Mouse (Mus musculus): ENCODE measurements around the gene Galnt18. TPM values are rescaled to one million over a fixed set of nuclear protein-coding genes. Genes with fewer than 3 reads are reported as not detected.

The Galnt18 gene
- total and polyA plus RNA-seq, 3 experiments: 11.6 to 22.3 (median 18.3) TPM

GRCm38 (mm10) chr7:111713828-111714600 is 65.8 kb downstream of the Galnt18 start:
- no peak for DNase-seq

GRCm38 (mm10) chr7:111712797-111713196 is 67.0 kb downstream of the Galnt18 start:
- DNase-seq: no peak

GRCm38 (mm10) chr7:111711045-111711808 is 68.5 kb downstream of the Galnt18 start:
- no peak for DNase-seq

- DNase-seq: no peak
Observed at GRCm38 (mm10) chr7:111710311-111710710, 69.5 kb downstream of the Galnt18 start.

GRCm38 (mm10) chr7:111708563-111708962 is 71.2 kb downstream of the Galnt18 start:
- DNase-seq: no peak

- no peak for DNase-seq
Observed at GRCm38 (mm10) chr7:111702961-111703360, 76.8 kb downstream of the Galnt18 start.

- no peak for DNase-seq
Observed at GRCm38 (mm10) chr7:111701788-111702187, 78.0 kb downstream of the Galnt18 start.

- DNase-seq: no peak
Observed at GRCm38 (mm10) chr7:111699446-111699845, 80.3 kb downstream of the Galnt18 start.

GRCm38 (mm10) chr7:111696226-111696625 is 83.6 kb downstream of the Galnt18 start:
- DNase-seq: no peak

GRCm38 (mm10) chr7:111694312-111694711 is 85.5 kb downstream of the Galnt18 start:
- peak; percentile 37 for DNase-seq

- peak; percentile 18 for DNase-seq
Observed at GRCm38 (mm10) chr7:111692641-111693261, 87.0 kb downstream of the Galnt18 start.

- DNase-seq: no peak
Observed at GRCm38 (mm10) chr7:111680108-111680507, 99.7 kb downstream of the Galnt18 start.

GRCm38 (mm10) chr7:111676483-111676882 is 103.3 kb downstream of the Galnt18 start:
- no peak for DNase-seq

- DNase-seq: no peak
Observed at GRCm38 (mm10) chr7:111672467-111672866, 107.3 kb downstream of the Galnt18 start.

GRCm38 (mm10) chr7:111663139-111664073 is 116.4 kb downstream of the Galnt18 start:
- peak; percentile 26 for DNase-seq

- no peak for DNase-seq
Observed at GRCm38 (mm10) chr7:111658579-111658978, 121.2 kb downstream of the Galnt18 start.

GRCm38 (mm10) chr7:111655002-111655401 is 124.8 kb downstream of the Galnt18 start:
- no peak for DNase-seq

GRCm38 (mm10) chr7:111654526-111654925 is 125.3 kb downstream of the Galnt18 start:
- no peak for DNase-seq

- no peak for DNase-seq
Observed at GRCm38 (mm10) chr7:111644362-111644761, 135.4 kb downstream of the Galnt18 start.

- no peak for DNase-seq
Observed at GRCm38 (mm10) chr7:111638899-111639298, 140.9 kb downstream of the Galnt18 start.

- DNase-seq: peak; percentile 44
Observed at GRCm38 (mm10) chr7:111638465-111638864, 141.3 kb downstream of the Galnt18 start.
